Mouse (Mus musculus) hindbrain, embryonic 16.5 days (tissue): ENCODE data around the gene Rsrc1. TPM values are rescaled to one million over a fixed set of nuclear protein-coding genes. Genes with fewer than 3 reads are reported as not detected.

ENCODE experiments used
- ATAC-seq: fragments of 200-750 bp; cut with Nextera tagmentation; 2 replicates; pipeline ENCODE4 v1.8.0; 2017; ENCODE audit warnings: moderate TSS enrichment, moderate library complexity
- H3K27ac ChIP-seq: fragments of 300-500 bp; sonication (generic); 2 replicates; pipeline ENCODE4 v1.5.1; 2014; ENCODE audit warnings: low read depth, mild to moderate bottlenecking, control low read depth, low read length, moderate library complexity
- H3K27me3 ChIP-seq: fragments of 300-500 bp; sonication (generic); replicated peaks from 2 replicates; pipeline ENCODE4 v1.6.1; 2014; ENCODE audit warnings: low read length; ENCODE audit not compliant: control insufficient read depth, insufficient read depth
- H3K36me3 ChIP-seq: fragments of 300-500 bp; sonication (generic); 2 replicates; pipeline ENCODE4 v1.6.1; 2014; ENCODE audit warnings: mild to moderate bottlenecking, low read length, moderate library complexity, mixed read lengths; ENCODE audit not compliant: control insufficient read depth, insufficient read depth
- H3K4me1 ChIP-seq: fragments of 300-500 bp; sonication (generic); 2 replicates; pipeline ENCODE4 v1.6.1; 2014; ENCODE audit warnings: low read depth, low read length; ENCODE audit not compliant: control insufficient read depth, insufficient read depth
- H3K4me2 ChIP-seq: fragments of 300-500 bp; sonication (generic); 2 replicates; pipeline ENCODE4 v1.6.1; 2014; ENCODE audit warnings: mild to moderate bottlenecking, low read length, control low read depth, moderate library complexity
- H3K4me3 ChIP-seq: fragments of 300-500 bp; sonication (generic); 2 replicates; pipeline ENCODE4 v1.5.1; 2014; ENCODE audit warnings: mild to moderate bottlenecking, low read length, control low read depth, moderate library complexity
- H3K9ac ChIP-seq: fragments of 300-500 bp; sonication (generic); 2 replicates; pipeline ENCODE4 v1.6.1; 2014; ENCODE audit warnings: low read depth, mild to moderate bottlenecking, control low read depth, low read length, moderate library complexity
- H3K9me3 ChIP-seq: fragments of 300-500 bp; sonication (generic); 2 replicates; pipeline ENCODE4 v1.6.1; 2014; ENCODE audit warnings: mild to moderate bottlenecking, low read length, moderate library complexity; ENCODE audit not compliant: control insufficient read depth
- WGBS: fragments of 180-500 bp; shearing (Covaris S2); extraction: QIAGEN DNeasy Blood & Tissue Kit; methylation state at CpG from one replicate; pipeline ENCODE4 v1.1.7; 2014; 5-methylcytosine and 5-hydroxymethylcytosine counted together
- polyA plus RNA-seq: library from polyadenylated mRNA; unstranded; fragments of >200 nt; fragmentation: Nextera tagmentation; extraction: Ambion mirVana; gene quantifications from 2 replicates; pipeline ENCODE4 v1.2.1, GENCODE M21; 2015

Rsrc1 gene
- polyA plus RNA-seq, 1 experiment from 2014 or later, result 30.4 TPM

DNA sequence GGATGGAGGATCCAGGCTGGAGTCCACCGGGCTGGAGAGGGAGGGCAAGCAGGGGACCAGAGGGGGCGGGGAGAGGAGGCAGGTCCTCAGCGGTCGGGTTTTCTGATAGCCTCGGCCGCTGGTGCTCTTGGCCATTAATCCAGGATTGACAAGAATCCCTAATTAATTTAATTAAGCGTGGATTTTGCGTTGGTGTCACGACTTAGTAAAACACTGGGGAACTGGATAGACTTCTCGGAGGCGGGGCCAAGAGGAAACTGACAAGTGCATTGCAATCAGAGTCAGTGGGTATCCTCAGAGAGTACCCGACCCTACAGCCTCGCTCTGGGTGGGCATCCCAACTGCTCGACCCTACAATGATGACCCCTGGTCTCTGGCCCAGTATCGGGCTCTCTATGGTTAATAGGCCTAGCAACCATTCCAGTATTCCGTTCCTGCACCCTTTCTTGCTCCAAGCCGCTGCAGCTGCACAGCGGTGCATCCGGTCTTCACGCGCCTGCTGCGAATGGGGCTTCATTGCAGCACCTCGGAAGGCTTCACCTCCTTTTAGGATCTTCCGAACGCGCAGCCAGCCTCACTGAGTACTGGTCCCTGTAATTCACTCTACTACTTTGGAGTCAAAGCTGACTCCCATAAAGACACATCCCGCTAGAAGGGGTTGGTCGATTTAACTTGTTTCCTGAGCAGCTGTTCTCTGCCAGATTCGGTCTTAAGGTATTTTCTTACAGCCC, 1.2 kb downstream of the Rsrc1 start:
- Histone ChIP-seq H3K4me3 (peak overlapping the region; percentile 43), H3K4me1 (peaks cover 13% of the 10 kb centered on the region), H3K9me3 (no peaks in the 10 kb centered on the region), H3K27ac (no peak overlapping the region), H3K36me3 (no peaks in the 10 kb centered on the region), H3K9ac (no peak overlapping the region), H3K27me3 (peaks cover 26% of the 10 kb centered on the region), H3K4me2 (peak overlapping the region; percentile 73)
- WGBS, result 1% methylated on average over 29 of the region's 29 CpGs
- ATAC-seq, result no peak

- no peak overlapping the region for H3K27ac ChIP-seq
- H3K9me3 ChIP-seq, result no peaks in the 10 kb centered on the region
- H3K4me2 ChIP-seq, result no peak overlapping the region
- H3K9ac ChIP-seq, result no peak overlapping the region
- peaks cover 24% of the 10 kb centered on the region for H3K27me3 ChIP-seq
- H3K4me3 ChIP-seq, result no peak overlapping the region
- no peak for ATAC-seq
- peaks cover 13% of the 10 kb centered on the region for H3K4me1 ChIP-seq
- no peaks in the 10 kb centered on the region for H3K36me3 ChIP-seq
- 12% methylated on average over 3 of the region's 3 CpGs for WGBS
These were observed 2.3 kb downstream of the Rsrc1 start for GRCm38 (mm10) chr3:66983481-66983880.

DNA sequence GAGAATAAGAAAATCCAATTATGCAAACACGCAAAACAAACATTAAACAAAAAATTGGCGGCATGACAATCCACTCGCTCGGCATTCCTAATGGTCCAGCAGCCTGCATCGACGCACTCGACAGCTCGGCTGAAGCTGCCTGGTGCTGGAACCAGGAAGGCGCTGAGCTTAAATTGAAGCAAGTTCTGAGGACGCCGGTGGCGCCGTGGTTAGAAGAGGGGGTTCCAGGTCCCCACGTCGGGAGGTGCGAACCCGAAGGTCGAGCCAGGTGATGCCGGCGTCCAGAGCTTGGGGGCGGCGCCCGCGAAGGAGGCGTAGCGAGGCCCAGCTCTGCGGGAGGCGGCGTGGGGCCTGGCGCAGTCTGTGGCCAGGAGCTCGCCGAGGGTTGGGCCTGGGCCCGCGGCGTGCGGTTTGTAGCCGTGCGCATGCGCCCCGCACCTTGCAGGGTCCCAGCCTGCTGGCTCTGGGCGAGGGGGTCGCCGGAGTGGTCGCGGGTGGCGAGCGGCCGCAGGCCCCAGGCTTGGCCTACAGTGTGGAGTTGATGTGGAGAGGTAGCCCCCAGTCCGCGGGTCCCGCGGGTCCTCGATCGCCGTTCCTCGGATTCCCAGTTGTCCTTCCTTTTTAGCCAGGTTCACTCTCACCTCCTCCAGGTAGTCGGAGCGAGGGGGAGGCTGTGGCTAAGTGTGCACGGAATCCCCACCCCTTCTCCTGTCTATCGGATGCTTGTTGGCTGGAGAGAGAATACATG, 4.5 kb downstream of the Rsrc1 start:
- H3K4me2 ChIP-seq, result peak overlapping the region; percentile 86
- peak overlapping the region; percentile 87 for H3K9ac ChIP-seq
- peak overlapping the region; percentile 60; the same call in 1 of the 2 replicates for H3K27ac ChIP-seq
- H3K36me3 ChIP-seq, result no peaks in the 10 kb centered on the region
- H3K4me3 ChIP-seq, result peak overlapping the region; percentile 91
- peaks cover 12% of the 10 kb centered on the region; the same call in 1 of the 2 replicates for H3K27me3 ChIP-seq
- WGBS, result under 1% methylated on average over 60 of the region's 60 CpGs
- peak; percentile 97 for ATAC-seq
- peaks cover 13% of the 10 kb centered on the region for H3K4me1 ChIP-seq
- no peaks in the 10 kb centered on the region for H3K9me3 ChIP-seq

GRCm38 (mm10) chr3:66986287-66986560, 5.0 kb downstream of the Rsrc1 start:
- H3K27ac ChIP-seq, result peak overlapping the region; percentile 60; the same call in 1 of the 2 replicates
- ATAC-seq, result no peak

DNA sequence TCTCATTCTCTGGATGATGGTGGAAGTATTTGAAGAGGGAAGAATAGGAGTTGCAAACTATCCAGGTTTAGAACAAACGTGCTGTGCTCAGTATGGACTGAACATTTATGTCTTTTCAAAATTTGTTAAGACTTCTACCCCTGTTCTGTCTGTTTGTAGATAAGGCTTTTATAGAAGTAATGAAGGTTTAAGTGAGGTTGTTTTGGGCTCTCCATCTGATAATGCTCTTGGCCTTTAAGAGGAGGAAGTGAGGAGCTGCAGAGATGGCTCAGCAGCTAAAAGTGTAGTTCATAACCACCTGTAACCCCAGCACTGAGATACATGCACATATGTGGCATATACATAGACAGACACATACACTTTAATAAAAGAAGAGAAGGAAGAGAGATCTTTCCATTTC, 15.6 kb downstream of the Rsrc1 start:
- Histone ChIP-seq H3K9ac (no peak overlapping the region), H3K9me3 (no peaks in the 10 kb centered on the region), H3K4me1 (no peaks in the 10 kb centered on the region), H3K4me2 (no peak overlapping the region), H3K27ac (no peak overlapping the region), H3K4me3 (no peak overlapping the region), H3K27me3 (no peaks in the 10 kb centered on the region), H3K36me3 (peaks cover 6% of the 10 kb centered on the region; the same call in 1 of the 2 replicates)
- 95% methylated on average over 1 of the region's 1 CpGs for WGBS
- ATAC-seq, result no peak

More at GRCm38 (mm10) chr3:66986287-66986560, 5.0 kb downstream of the Rsrc1 start:
- H3K9me3 ChIP-seq, result no peaks in the 10 kb centered on the region
- H3K4me1 ChIP-seq, result peaks cover 9% of the 10 kb centered on the region
- WGBS, result 5% methylated on average over 1 of the region's 1 CpGs
- H3K4me2 ChIP-seq, result peak overlapping the region; percentile 86
- H3K4me3 ChIP-seq, result peak overlapping the region; percentile 91
- peak overlapping the region; percentile 87 for H3K9ac ChIP-seq
- H3K36me3 ChIP-seq, result no peaks in the 10 kb centered on the region
- H3K27me3 ChIP-seq, result peaks cover 10% of the 10 kb centered on the region; the same call in 1 of the 2 replicates

DNA sequence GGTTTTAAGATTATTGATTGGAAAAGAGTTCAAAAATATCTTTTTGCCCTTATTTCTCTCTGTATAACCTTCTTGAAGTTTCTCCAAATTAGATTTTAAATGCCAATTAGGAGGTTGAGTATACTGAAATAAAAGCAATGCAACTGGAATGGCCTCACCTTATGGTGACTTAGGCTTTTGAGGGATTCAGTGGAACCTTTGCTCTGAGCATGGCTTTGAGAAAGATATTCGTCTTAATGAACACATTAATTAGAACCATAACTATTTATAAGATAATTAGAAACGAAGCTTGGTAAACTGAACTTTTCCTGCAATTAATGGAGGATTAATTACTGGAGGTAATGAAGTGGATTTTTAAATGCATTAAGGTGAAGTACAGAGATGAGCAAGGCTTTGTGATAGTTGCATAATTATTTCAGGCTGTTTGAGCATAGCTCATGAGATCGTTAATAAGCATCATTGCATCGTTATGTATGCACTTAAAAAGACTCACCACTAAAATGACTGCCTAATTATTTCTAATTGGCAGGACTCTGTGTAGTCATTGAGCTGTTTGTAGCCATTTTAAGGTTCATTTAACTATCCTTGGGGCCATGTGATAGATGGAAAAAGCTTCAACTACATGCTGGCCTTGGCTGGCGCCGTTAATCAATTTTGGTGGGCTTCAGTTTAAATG, 55.3 kb downstream of the Rsrc1 start:
- H3K9me3 ChIP-seq, result no peaks in the 10 kb centered on the region
- no peaks in the 10 kb centered on the region for H3K4me1 ChIP-seq
- H3K4me3 ChIP-seq, result no peak overlapping the region
- H3K27ac ChIP-seq, result no peak overlapping the region
- H3K36me3 ChIP-seq, result no peaks in the 10 kb centered on the region
- H3K9ac ChIP-seq, result no peak overlapping the region
- ATAC-seq, result no peak
- H3K4me2 ChIP-seq, result no peak overlapping the region
- H3K27me3 ChIP-seq, result no peaks in the 10 kb centered on the region
- 67% methylated on average over 6 of the region's 6 CpGs for WGBS

DNA sequence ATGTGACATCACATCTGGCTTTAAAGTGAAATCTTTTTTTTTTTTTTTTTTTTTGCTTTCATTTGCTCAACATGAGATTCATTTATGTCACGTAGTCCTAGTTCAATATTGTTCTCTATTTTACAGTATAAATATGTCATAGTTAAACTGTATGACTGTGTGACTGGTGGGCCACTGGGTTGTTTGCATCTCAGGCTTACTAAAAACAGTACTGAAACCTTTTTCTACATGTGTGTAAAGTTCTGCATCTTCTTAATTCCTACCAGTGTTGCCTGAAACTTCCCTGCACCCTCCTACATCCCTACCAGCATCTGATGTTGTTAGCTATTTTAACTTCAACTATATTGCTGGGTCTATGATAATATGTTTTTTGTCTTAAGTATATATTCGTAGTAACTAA, 78.6 kb downstream of the Rsrc1 start:
- no peaks in the 10 kb centered on the region for H3K9me3 ChIP-seq
- no peak overlapping the region for H3K4me2 ChIP-seq
- H3K36me3 ChIP-seq, result peaks cover 4% of the 10 kb centered on the region; the same call in 1 of the 2 replicates
- H3K9ac ChIP-seq, result no peak overlapping the region
- no peaks in the 10 kb centered on the region for H3K27me3 ChIP-seq
- WGBS, result 99% methylated on average over 2 of the region's 2 CpGs
- H3K27ac ChIP-seq, result no peak overlapping the region
- ATAC-seq, result no peak
- H3K4me1 ChIP-seq, result no peaks in the 10 kb centered on the region
- no peak overlapping the region for H3K4me3 ChIP-seq

DNA sequence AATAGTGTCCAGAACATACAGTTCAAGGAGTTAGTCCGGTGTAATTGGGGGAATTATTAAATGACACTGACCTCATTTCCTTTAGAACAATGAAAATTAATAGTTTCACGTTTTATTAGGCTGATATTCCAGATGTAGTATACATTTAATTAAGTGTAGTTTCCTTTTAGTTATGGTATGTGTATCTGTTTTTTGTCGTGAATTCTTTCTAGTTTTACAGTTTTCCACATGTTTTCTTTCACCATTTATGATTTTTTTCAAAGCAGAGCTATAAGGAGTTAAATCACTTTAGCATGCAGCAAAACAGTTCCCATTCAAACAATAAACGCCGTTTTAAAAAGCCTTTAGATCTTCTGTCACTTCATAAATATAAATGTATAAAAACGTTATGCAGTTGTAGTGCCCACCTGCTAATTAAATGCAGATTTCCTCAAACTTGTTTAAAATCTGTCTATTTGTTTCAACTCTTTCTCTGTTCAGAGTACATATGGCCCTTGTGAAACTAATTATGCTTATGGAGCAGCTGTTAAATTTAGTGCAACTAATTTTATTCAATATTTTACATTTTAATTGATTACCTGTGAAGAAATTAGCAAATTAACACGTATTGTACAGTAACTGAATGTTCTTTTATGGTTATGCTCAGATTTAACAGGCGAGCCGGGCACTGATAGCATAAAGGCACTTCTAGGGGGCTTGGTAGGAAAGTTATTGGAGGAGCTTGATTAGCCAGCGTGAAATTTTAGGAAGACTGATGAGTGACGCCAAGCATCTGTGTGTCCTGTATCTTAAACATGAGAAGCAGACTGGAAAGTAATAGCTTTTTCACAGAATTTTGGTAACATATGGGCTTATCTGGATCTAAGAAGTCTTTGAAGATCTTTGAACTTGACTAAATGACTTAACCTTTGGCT, 89.6 kb downstream of the Rsrc1 start:
- Histone ChIP-seq H3K27ac (no peak overlapping the region), H3K4me1 (no peaks in the 10 kb centered on the region), H3K4me2 (no peak overlapping the region), H3K36me3 (no peaks in the 10 kb centered on the region), H3K27me3 (no peaks in the 10 kb centered on the region), H3K9ac (no peak overlapping the region), H3K4me3 (no peak overlapping the region), H3K9me3 (no peaks in the 10 kb centered on the region)
- no peak for ATAC-seq
- 70% methylated on average over 11 of the region's 11 CpGs for WGBS
